Mouse (Mus musculus) erythroblast, adult 5-6 weeks (primary cell): ENCODE results near the gene Il27ra. TPM values are rescaled to one million over a fixed set of nuclear protein-coding genes. Genes with fewer than 3 reads are reported as not detected.

Experiments used
- ATAC-seq: replicated peaks from 2 replicates; pipeline ENCODE4 v1.8.0; 2016; ENCODE audit warnings: moderate number of reproducible peaks, mild to moderate bottlenecking, moderate TSS enrichment, inconsistent platforms; ENCODE audit not compliant: poor library complexity, low FRiP score, severe bottlenecking
- total RNA-seq, 2 experiments: library from RNA; stranded (forward) in 1 of 2; stranded (reverse) in 1 of 2; fragments of 150-400 nt in 1 of 2; fragments of 200-764, 138-1000 nt in 1 of 2; gene quantifications; 2 replicates each; pipeline versions ENCODE4 v1.2.3 to v1.2.4; 2015 to 2017; ENCODE audit warnings: low replicate concordance in 2 of 2

Il27ra gene
- total RNA-seq, 2 experiments from 2014 or later: 0.17 to 0.96 TPM

DNA sequence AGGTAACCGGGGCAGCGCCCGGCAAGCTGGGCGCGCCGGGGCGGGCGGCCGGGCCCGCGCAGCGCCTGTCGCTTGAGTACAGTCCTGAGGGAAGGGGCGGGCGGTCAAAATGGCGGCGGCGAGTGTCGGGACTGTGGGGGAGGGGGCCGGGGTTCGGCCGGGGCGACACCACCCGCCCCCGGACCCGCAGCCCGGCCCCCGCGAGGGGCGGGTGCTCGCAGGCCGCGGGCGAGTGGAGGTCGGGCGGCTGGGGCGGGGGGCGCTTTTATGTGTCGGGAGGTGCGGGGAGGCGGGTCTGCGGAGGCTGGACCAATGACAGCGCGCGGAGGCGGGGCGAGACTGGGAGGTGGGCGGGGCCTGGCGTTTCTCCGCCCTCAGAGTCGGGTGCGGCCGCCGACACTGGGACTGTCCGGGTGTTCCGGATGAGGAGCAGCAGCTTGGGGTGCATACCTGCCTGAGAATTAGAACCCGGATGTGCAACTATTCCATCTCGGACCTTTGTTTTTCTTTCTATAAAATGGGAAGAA, 24.7 kb upstream of the Il27ra start:
- ATAC-seq: peak; percentile 77

DNA sequence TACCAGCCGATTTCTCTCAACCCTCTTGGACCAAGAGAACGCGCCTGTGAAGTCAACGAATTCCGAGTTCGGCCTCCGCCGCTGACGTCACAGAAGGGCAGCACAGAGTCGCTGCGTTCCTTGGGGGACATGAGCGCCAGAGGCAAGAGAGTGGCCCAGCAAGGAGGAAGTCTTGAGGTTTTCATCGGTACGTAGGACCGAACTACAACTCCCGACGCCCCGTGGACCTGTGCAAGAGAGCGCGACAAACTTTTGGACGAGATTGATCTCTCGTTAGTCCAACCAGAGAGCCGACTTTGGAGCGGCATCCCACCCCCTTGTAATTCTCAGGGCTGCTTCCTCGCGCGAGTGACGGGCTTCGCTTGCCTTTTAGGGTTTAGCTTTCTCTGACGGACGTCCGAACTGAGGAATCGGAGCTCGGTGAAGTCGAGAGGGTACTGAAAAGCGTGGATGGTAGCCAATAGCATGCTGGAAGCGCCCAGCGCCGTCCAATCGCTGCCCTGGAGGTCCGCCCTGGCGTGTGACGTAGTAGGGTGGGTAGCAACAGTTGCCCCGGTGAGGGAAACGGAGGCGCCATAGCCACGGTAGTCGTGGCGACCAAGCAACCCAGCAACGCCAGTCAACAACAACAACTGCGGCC, 24.0 kb upstream of the Il27ra start, which contains the start of gene Rfx1:
Gene Rfx1, plus strand, starts transcription at position 544 of the 640 bp plus-strand sequence.
- peak; percentile 92 for ATAC-seq

DNA sequence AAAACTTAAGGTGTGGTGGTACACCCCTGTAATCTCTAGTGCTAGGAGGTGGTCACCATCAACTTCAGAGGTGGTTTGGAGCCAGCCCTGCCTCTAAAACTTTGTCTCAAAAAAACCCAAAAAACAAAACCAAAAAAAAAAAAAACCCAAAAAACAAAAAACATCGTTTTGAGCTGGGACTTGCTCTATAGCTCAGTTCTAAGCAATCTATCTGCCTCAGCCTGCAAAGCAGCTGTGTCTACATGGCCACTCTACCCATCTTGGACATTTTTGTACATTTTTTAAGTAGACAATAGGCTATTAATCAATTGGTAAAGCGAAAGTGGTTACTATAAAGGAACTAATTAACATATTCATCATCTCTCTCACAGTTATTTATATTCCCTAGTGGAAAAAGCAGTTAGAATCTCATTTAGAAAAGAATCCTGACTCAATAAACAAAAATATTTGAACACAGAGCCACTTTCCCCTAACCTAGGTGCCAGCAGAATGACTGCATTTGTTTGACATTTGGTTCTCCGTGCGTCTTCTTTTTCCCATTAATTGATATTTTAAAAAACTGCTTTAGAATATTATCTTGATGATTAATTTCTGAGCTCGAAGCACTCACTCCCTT, 23.2 kb upstream of the Il27ra start:
- ATAC-seq: no peak

DNA sequence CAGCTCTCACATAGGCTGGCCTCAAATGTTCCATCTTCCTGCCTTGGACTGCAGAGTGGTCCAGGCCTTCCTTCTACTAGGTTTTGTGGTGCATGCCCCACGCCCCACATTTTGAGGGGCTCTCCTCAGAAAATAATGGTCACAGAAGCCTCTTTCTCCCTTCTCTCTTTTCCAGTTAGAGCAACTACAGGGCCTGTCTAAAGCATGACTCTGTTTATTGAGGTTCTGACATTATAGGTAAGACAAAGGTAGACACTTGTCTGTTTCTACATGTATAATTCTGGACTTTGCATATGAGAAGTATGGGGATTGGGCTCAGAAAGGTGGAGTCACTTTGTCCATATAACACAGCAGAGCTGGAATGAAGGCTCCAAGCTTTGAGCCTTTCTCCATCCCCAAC, 22.6 kb upstream of the Il27ra start, which contains the start of gene Gm10643:
Gene Gm10643, minus strand, starts transcription at position 101 of the 400 bp plus-strand sequence.
- no peak for ATAC-seq

DNA sequence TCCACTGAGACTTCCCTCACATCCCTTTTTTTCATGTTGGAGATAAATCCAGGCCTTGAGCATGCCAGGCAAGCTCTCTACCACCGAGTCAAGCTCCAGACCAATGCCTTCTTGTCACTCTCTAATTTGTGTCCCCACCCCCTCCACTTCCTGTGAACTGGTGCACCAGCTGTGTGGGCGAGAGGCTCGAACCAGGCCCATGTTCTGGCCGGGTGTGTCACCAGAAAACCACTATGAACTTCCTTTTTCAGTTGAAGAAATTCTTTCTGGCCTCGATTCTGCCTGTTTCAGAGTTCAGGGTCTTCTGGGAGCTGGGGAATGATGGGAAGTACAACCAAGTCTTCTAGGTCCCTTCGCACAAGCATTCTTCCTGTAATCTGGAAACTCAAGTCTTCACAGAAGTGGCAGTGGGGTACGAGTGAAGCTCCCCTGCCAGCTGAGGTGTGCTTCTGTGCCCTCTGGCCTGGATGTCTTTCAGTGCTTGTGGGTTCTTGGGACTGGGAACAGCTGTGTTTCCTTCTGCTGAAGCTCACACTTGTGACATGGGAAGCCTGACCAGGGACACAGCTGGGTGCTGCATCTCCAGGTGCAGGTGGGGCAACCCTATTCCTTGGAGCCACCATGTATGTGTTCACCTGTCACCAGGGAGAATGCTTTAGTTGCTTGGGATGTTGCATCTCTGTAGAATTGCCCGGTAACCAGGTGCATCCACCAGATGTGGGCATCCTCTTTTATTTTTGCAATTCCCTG, 21.6 kb upstream of the Il27ra start:
- no peak for ATAC-seq

DNA sequence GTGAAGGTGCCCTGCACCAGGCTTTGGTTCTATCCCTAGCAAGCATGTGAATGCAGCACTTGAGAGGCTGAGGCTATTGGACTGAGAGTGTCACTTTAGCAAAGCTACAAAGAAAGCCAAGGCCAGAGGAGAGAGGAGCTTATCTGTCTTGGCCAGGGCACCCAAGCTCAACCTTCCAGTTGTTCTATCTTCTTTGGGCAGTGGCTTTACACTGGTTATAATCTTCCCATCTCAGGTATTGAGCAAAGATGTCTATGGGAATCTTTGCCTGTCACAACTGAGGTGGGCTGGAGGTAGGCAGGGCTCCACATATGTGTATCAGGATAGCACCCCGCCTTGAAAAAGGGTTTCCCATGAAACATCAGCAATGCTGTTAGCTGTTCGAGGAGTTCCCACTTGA, 17.9 kb upstream of the Il27ra start:
- no peak for ATAC-seq

DNA sequence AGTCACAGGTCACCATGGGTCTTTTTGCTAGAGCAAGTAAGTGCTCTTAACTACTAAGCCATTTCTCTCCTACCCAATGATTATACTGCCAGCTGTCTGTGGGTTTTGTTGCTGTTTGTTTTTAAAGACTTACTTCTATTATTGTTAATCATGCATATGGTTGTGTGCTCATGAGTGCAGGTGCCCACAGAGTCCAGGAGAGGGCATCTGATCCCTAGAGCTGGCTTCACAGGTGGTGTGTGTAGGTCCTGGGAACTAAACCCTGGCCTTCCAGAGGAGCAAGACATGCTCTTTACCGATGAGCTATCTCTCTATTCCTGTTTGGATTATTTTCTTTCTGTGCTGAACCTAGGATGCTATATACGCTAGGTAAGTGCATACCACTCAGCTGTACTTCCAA, 16.8 kb upstream of the Il27ra start:
- no peak for ATAC-seq

DNA sequence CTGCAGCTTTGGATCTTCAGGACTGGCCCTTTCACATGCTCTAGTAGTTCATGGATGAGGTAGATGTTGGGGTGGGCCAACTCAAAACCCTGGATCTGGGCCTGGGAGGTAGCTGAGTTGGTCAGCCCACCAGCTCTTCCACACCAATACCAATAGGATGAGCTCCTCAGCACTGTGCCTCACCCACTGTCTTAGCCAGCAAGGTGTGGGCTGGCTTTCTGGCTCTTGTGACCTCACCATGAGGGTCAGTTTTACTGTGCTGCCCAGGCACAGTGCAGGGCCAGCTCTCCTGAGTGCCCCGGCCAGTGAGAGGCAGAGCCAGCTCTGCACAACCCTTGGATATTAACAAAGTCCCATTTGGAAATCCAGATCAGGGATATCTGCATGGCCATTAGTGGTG, 15.4 kb upstream of the Il27ra start:
- no peak for ATAC-seq

DNA sequence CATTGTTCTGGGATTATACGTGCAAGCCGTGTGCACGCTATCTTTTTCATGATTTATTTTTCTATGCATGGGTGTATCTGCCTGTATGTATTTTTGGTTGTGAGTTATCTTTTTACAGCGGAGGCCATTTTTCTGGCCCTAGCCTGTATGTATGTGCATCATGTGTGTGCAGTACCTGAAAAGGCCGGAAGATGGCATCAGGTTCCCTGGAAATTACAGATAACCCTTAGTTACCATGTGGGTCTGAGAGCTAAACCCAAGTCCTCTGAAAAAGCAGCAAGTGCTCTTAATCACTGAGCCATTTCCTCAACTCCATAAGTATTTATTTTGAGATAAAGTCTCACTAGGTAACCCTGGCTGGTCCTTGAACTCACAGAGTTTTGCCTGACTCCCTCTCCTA, 10.8 kb upstream of the Il27ra start:
- no peak for ATAC-seq

DNA sequence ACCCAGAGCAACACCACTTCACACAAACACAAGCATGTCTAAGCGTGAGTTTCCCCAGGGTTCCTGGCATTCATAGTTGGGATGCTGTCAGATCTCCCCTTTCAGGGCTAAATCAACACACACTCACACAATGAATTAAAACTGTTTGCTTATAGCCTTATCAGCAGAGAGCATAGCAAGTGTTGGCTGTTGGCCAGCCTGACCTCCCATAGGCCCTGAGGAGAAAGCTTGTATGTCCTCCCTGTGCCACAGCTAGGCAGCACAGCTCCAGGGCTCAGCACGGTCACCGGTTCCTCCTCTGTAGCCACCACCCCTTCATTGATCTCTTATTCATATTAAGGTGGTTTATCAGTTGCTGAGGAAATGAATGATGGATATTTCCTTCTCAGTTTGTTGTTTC, 10.4 kb upstream of the Il27ra start:
- 0 out of 2 replicates have a peak, but pooled peaks have one; percentile 37 for ATAC-seq

DNA sequence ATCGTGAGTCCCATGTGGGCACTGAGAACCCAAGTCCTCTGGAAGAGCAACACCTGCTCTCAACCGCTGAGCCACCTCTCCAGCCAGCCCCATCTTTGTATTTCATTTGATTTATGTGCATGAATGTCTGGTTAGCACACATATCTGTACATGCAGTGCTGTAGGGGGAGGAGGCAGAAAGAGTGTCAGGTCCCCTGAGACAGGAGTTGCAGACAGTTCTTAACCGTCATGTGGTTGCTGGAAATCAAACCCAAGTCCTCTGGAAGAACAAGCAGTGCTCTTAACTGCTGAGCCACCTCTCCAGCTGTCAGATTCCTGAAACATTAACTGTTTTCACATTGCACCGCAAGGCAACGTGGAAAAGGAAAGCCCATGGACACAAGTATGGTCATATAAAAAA, 5.8 kb upstream of the Il27ra start:
- ATAC-seq: no peak

DNA sequence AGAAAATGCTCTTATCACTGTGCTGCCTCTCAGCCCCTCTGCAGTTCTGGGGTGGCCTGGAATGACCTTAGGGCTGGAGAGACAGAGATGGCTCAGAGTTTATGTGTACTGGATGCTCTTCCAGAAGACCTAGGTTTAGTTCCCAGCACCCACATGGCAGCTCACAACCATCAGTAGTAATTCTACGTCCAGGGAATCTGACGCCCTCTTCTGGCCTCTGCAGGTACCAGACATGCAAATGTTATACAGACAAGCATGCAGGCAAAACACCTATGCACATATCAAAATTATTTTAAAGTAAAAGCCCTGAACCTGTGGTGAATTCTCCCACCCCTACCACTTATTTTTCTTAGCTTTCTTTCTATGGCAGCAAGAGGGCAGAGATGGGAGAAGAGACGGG, 4.1 kb upstream of the Il27ra start:
- no peak for ATAC-seq

DNA sequence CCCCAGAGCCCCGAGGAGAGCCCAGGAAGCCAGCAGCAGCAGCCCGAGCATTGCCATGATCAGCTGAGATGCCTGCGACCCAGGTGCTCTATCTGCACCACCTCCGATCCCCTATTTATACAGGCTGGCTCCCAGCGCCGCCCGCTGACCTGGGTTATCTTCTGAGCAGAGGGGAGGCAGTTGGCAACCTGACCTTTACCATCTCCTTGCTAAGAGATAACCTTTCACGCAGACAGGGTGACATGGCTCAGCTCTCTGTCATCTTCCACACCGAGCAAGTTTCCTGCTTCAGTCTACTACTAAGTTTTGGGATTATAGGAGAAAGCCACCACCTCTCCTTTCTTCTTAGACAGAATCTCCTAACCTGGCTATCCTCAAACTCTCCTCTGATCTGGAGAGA, 2.5 kb upstream of the Il27ra start, which contains the start of gene Rln3:
Gene Rln3, minus strand, starts transcription at position 101 of the 400 bp plus-strand sequence.
- ATAC-seq: no peak

DNA sequence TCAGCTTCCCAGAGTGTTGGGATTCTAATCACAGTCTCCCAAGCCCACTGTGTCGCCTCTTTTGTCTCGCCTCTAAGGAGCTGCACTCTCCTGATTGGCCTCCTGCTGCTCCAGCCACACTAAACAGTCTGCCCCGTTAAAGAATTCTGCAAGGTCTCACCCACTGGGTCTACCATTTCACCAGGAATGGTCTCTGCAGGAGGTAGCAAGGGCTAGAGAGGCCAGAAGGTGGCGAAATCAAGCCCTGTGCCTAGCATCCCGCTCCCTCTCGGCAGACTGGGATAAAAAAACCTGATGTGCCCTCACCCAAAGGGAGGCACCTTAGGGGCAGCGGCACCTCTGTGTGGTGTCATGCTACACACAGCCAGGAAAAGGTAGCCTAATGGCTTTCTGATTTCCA, 1.7 kb upstream of the Il27ra start:
- ATAC-seq: no peak

DNA sequence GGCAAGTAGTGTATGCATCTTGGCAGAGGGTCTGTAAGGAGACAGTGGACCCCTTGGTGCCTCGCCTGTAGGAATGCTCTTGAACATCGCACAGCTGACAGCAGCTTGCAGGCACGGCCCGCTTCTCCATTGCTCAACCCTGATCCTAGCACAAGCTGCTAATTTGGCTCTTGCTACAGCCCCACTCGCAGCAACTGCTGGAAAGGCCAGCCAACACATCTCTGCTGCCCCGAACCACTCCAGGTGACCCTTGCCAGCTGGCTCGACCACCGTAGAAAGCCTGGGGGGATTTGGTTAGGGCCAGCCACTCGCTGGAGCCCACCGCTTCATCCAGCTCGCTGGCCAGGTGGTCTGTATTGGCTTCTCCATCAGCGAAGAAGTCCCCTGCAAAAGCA, 556 bp upstream of the Il27ra start:
- ATAC-seq: no peak

DNA sequence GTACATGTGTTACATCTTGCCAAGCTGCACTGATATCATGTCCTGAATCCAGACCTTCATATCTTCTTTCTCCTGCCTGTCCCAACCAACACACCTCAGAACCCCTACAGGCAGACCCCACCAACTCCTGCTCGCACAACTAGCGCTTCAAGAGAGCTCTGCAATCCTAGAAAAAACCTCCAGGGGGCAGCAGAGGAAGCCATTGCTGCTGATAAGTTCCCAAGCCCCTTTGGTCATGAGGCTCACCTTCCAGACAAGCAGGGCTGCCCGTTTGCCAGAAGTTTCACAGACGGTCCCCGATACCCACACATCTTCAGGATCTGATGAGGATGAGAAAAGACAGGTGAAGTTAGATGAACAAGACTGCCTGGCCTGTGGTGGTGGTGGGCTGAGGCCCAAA, 3.3 kb downstream of the Il27ra start:
- peak; percentile 49; the same call in 1 of the 2 replicates for ATAC-seq

DNA sequence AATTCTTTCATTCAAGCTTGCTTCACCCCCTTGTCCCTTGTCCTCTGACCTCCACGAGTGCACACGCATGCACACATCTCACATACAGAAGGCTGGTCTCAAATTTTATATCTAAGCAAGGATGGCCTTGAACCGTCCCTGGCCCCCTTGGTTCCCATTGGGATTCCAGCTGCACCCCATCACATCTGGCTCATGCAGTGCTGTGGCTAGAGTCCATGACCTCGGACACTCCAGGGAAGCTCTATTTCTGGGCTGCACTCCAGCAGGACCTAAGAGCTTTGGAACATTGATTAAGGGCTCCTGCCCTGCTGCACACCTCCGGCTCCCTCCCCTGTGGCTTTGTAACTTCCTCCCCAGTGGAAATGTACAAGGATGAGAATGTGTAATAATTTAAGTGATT, 4.4 kb downstream of the Il27ra start:
- ATAC-seq: no peak

DNA sequence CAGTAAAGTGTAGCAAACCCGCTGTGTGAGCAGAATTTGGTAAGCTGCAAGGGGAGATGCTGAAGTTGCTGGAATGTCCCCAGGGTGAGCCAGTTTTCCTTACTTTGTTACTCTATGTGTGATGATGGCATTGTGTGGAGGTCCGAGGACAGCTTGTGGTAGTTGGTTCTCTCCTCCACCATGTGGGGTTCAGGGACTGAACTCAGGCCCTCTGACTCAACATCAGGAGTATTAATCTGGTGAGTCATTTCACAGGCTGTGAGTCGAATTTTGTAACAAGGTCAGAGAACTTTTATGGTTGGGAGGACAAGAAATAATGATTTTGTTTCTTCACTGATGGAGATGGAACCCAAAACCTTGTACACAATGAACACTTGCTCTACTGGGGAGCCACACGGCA, 9.6 kb downstream of the Il27ra start:
- ATAC-seq: no peak

DNA sequence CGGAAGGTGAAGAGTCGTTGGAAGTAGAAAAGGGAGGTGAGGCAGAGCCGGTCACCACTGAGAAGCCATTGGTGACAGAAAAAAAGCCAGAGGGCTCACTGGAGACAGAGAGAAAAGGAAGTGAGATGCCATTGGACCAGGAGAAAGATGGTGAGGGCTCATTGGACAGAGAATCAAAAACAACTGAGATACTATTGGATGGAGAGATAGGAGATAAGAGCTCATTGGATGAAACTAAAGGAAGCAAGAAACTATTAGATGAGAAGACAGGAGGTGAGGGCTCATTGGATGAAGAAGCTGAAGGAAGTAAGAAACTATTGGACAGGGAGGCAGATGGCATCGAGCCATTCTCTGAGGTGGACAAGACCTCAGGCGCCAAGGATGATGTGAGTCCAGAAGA, 13.1 kb downstream of the Il27ra start:
- ATAC-seq: no peak

DNA sequence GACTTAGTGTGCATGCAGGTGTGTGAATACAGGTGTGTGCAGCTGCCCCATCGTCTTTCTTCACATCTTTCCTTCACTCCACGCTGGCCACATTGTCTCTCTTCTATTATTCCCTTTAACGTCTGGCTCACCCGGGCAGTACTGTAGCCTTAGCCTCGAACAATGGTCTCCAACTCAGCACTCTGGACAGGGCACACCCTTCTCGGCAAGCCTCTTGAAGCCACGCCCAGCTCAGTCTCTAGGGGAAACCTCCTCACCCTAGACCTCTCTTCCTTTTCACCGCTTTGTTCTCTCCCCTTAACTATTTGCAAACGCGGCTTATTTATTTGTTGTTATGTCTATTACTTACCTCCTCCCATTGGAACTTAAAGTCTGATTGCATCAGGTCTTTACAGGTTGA, 14.9 kb downstream of the Il27ra start:
- ATAC-seq: no peak

DNA sequence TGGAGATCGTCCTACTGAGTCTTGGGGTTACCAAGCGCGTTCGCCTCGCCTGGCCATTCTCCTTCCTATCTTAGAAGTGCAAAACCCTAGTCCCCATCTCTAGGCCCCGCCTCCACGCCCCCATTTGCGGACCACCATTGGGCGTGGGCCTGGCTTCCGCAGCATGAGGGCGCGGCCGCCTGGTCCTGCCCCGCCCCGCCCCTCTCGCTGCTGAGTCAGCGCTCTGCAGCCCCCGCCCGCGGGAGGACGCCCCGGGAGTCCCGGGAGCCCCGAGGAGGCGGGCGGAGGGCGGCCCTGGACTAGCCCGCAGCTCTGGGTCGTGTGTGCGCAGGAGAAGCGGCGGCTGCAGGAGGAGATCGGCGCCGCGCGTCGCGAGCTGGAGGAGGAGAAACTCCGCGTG, 16.5 kb downstream of the Il27ra start:
- no peak for ATAC-seq
